Mouse (Mus musculus): ENCODE measurements at regions not wholly inside any gene's neighbourhood (a gene's known extent, or its start where the extent isn't known, plus 50 kb on each side); places are given as distances from the start of the nearest gene placed in this dataset.

DNA sequence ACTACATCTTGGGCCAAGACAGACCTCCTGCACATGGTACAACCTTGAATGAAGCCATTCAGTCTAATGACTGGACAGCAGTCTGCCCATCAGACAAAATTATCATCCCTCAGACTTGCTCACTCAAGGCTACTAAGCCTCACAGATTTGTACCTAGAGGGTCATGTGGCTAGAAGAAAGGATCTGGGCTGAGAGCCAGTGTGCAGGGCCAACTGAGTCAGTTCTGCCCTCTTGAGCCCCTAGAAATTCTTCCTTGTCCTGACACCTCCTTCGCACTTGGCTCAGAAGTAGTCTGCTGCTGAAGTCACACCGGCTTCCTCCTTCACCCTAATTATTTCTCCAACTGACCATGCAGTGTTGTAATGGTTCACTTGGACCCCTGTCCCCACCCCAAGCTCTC lies 207.5 kb downstream of the Qk start:
- H3K27ac ChIP-seq (ENCODE audit: low read depth, low read length) = no peak overlapping the region
- H3K27me3 ChIP-seq (ENCODE audit: control insufficient read depth, insufficient read depth, low read length) = no peaks in the 10 kb centered on the region
- H3K9me3 ChIP-seq (ENCODE audit: control insufficient read depth, low read length) = 0 out of 2 replicates have a peak, but pooled peaks cover 2% of the 10 kb centered on the region
- DNase-seq (ENCODE audit: low spot score) (no peak), ATAC-seq (ENCODE audit: low FRiP score) (no peak)
- no peak overlapping the region for H3K9ac ChIP-seq (ENCODE audit: low read depth, low read length)
- no peak overlapping the region for H3K4me3 ChIP-seq (ENCODE audit: low read depth, low read length)
- H3K4me2 ChIP-seq (replicated peaks; ENCODE audit: low read depth, low read length) = no peak overlapping the region
- 96% methylated on average over 2 of the region's 2 CpGs for WGBS
- H3K36me3 ChIP-seq (ENCODE audit: control insufficient read depth, insufficient read depth, low read length) = no peaks in the 10 kb centered on the region
- 0 out of 2 replicates have a peak, but pooled peaks cover 3% of the 10 kb centered on the region for H3K4me1 ChIP-seq (replicated peaks; ENCODE audit: control insufficient read depth, insufficient read depth, low read length)

DNA sequence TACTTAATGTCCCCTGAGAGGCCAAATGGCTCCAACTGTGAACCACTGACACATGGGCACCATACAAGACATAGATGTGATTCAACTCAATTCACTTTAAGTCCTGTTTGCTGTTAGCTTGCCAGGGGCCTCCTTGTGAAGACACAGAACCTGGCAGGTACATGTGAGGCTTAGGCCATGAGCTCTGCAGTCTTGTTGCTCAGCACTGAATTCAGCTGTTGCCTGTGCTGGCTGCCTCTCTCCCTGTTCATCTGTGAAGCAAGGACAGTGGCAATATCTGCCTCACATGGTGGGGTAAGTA lies 209.3 kb downstream of the Qk start:
- no peak for DNase-seq (ENCODE audit: low spot score)
- Histone ChIP-seq H3K9me3 (ENCODE audit: control insufficient read depth, low read length) (no peaks in the 10 kb centered on the region), H3K27ac (ENCODE audit: low read depth, low read length) (peak overlapping the region; percentile 79), H3K4me3 (ENCODE audit: low read depth, low read length) (no peak overlapping the region), H3K27me3 (ENCODE audit: control insufficient read depth, insufficient read depth, low read length) (no peaks in the 10 kb centered on the region), H3K9ac (ENCODE audit: low read depth, low read length) (no peak overlapping the region), H3K36me3 (ENCODE audit: control insufficient read depth, insufficient read depth, low read length) (no peaks in the 10 kb centered on the region), H3K4me2 (replicated peaks; ENCODE audit: low read depth, low read length) (no peak overlapping the region), H3K4me1 (replicated peaks; ENCODE audit: control insufficient read depth, insufficient read depth, low read length) (0 out of 2 replicates have a peak, but pooled peaks cover 3% of the 10 kb centered on the region)
- ATAC-seq (ENCODE audit: low FRiP score) = no peak

DNA sequence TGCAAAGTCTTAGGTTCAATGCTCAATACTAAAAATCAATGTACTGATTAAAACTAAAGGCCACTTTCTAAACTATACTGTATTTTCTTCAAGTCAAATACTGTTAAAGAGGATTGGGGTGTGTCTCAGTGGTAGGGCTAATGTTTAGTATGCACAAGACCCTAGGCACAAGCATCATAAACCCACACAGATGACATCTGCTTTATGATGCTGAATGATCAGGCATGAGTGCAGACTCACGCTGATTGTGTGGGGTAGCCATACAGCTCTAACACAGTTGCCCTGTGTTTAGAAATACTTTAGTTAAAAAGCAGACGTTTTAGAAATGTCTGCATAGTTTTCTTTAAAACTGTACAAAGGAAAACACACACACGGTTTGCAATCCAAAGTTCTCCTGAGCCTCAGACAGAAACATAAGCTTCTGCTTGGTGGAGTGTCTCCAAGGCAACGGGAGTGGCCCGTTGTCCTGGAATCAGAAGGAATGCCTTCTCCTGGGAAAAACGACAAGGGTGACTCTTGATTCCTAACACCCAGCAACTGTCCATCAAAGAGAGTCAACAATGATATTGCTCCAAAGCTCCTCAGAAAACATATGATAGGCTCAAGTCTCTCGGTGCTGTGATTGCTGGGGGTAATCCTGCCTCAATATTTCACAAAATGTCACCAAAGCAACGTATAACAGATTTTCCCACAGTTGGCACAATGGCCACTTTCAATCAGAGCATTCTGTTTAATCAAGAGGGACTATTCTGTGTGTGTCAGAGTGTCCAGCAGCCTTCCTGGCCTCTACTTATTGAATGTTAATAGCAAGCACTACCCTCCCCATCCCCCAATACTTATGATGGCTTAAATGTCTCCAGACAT lies 209.9 kb downstream of the Qk start:
- peak overlapping the region; percentile 79 for H3K27ac ChIP-seq (ENCODE audit: low read depth, low read length)
- H3K4me2 ChIP-seq (replicated peaks; ENCODE audit: low read depth, low read length) = no peak overlapping the region
- ATAC-seq (ENCODE audit: low FRiP score) (peak; percentile 86), DNase-seq (ENCODE audit: low spot score) (peak; percentile 68)
- no peak overlapping the region for H3K9ac ChIP-seq (ENCODE audit: low read depth, low read length)
- no peaks in the 10 kb centered on the region for H3K36me3 ChIP-seq (ENCODE audit: control insufficient read depth, insufficient read depth, low read length)
- WGBS = 25% methylated on average over 8 of the region's 8 CpGs
- no peak overlapping the region for H3K4me3 ChIP-seq (ENCODE audit: low read depth, low read length)
- H3K4me1 ChIP-seq (replicated peaks; ENCODE audit: control insufficient read depth, insufficient read depth, low read length) = 0 out of 2 replicates have a peak, but pooled peaks cover 3% of the 10 kb centered on the region
- no peaks in the 10 kb centered on the region for H3K27me3 ChIP-seq (ENCODE audit: control insufficient read depth, insufficient read depth, low read length)
- H3K9me3 ChIP-seq (ENCODE audit: control insufficient read depth, low read length) = no peaks in the 10 kb centered on the region

GRCm38 (mm10) chr17:10105299-10105698 lies 214.4 kb downstream of the Qk start:
- Histone ChIP-seq H3K36me3 (ENCODE audit: control insufficient read depth, insufficient read depth, low read length) (no peaks in the 10 kb centered on the region), H3K4me2 (replicated peaks; ENCODE audit: low read depth, low read length) (no peak overlapping the region), H3K27me3 (ENCODE audit: control insufficient read depth, insufficient read depth, low read length) (no peaks in the 10 kb centered on the region), H3K9ac (ENCODE audit: low read depth, low read length) (no peak overlapping the region), H3K4me3 (ENCODE audit: low read depth, low read length) (no peak overlapping the region), H3K9me3 (ENCODE audit: control insufficient read depth, low read length) (no peaks in the 10 kb centered on the region), H3K4me1 (replicated peaks; ENCODE audit: control insufficient read depth, insufficient read depth, low read length) (0 out of 2 replicates have a peak, but pooled peaks cover 3% of the 10 kb centered on the region), H3K27ac (ENCODE audit: low read depth, low read length) (no peak overlapping the region)
- no peak for DNase-seq (ENCODE audit: low spot score)
- WGBS = 65% methylated on average over 3 of the region's 3 CpGs
- no peak for ATAC-seq (ENCODE audit: low FRiP score)

DNA sequence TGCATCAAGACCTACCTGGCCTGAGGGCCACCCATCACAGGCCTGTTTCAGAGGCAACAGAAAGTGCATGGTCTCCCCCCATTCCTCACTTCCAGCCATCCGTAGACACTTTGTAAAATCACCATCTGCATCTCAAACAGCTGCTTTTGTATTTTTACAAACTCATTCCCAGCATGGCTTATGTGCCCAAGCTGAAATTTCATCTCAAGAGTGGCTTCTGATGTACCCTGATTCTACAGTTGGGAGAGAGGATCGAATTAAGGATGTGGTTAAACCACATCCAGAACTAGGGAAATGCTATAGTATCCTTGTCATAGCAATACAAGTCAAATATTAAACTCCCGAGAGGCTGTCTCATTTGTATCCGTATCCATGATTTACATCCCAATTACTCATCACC lies 221.5 kb downstream of the Qk start:
- ATAC-seq (ENCODE audit: low FRiP score) (no peak), DNase-seq (ENCODE audit: low spot score) (no peak)
- H3K4me3 ChIP-seq (ENCODE audit: low read depth, low read length) = no peak overlapping the region
- no peak overlapping the region for H3K9ac ChIP-seq (ENCODE audit: low read depth, low read length)
- H3K4me2 ChIP-seq (replicated peaks; ENCODE audit: low read depth, low read length) = no peak overlapping the region
- H3K4me1 ChIP-seq (replicated peaks; ENCODE audit: control insufficient read depth, insufficient read depth, low read length) = no peaks in the 10 kb centered on the region
- H3K27ac ChIP-seq (ENCODE audit: low read depth, low read length) = no peak overlapping the region
- H3K36me3 ChIP-seq (ENCODE audit: control insufficient read depth, insufficient read depth, low read length) = no peaks in the 10 kb centered on the region
- WGBS = 76% methylated on average over 4 of the region's 4 CpGs
- H3K27me3 ChIP-seq (ENCODE audit: control insufficient read depth, insufficient read depth, low read length) = no peaks in the 10 kb centered on the region
- H3K9me3 ChIP-seq (ENCODE audit: control insufficient read depth, low read length) = no peaks in the 10 kb centered on the region

DNA sequence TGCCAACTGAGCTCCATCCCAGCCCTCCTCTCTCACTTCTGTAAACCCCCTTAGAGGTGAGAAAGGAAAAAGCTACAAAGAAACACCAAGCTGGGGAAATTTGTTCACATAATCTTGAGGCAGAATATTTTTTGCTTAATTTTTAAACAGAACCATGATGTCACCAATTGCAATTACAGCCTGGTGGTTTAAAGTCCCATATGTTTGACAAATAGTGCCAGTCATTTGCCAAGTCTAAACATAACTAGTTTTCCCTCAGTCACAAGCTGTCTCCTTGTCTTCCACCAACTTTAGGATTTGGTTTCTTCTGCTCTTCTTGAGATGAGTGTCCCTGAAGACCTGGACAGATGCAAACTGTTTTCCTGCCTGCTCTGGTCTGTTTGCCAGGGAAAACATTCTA lies 222.0 kb downstream of the Qk start:
- Histone ChIP-seq H3K4me1 (replicated peaks; ENCODE audit: control insufficient read depth, insufficient read depth, low read length) (no peaks in the 10 kb centered on the region), H3K9ac (ENCODE audit: low read depth, low read length) (no peak overlapping the region)
- DNase-seq (ENCODE audit: low spot score) = no peak

DNA sequence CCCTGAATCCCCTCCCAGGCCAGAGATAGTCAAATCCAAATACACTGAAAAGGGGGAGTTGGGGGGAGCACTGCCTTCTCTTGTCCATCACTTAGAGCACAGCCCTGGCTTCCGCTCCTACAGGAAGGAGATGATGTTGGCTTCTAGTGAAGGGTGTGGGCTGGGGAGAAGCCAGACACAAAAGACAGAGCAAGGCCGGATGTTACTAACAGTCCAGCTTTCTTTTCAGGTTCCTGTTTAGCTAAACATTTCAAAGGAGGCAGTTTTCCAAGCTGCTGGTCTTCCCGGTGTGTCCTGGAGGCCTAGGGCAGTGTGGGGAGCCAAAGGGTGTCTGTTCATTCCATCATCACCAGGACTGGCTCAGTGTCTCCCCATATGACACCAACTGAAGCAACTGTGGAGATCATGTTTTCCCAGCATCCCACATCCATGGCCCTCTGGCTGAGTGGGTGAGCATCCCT lies 223.8 kb downstream of the Qk start:
- WGBS = 80% methylated on average over 3 of the region's 3 CpGs
- Histone ChIP-seq H3K9me3 (ENCODE audit: control insufficient read depth, low read length) (no peaks in the 10 kb centered on the region), H3K27ac (ENCODE audit: low read depth, low read length) (no peak overlapping the region), H3K4me3 (ENCODE audit: low read depth, low read length) (no peak overlapping the region), H3K9ac (ENCODE audit: low read depth, low read length) (no peak overlapping the region), H3K27me3 (ENCODE audit: control insufficient read depth, insufficient read depth, low read length) (no peaks in the 10 kb centered on the region), H3K4me2 (replicated peaks; ENCODE audit: low read depth, low read length) (no peak overlapping the region), H3K4me1 (replicated peaks; ENCODE audit: control insufficient read depth, insufficient read depth, low read length) (no peaks in the 10 kb centered on the region), H3K36me3 (ENCODE audit: control insufficient read depth, insufficient read depth, low read length) (no peaks in the 10 kb centered on the region)
- no peak for ATAC-seq (ENCODE audit: low FRiP score)
- no peak for DNase-seq (ENCODE audit: low spot score)

More for the DNA sequence above, 222.0 kb downstream of the Qk start:
- Histone ChIP-seq H3K36me3 (ENCODE audit: control insufficient read depth, insufficient read depth, low read length) (no peaks in the 10 kb centered on the region), H3K9me3 (ENCODE audit: control insufficient read depth, low read length) (no peaks in the 10 kb centered on the region), H3K4me2 (replicated peaks; ENCODE audit: low read depth, low read length) (no peak overlapping the region), H3K4me3 (ENCODE audit: low read depth, low read length) (no peak overlapping the region), H3K27me3 (ENCODE audit: control insufficient read depth, insufficient read depth, low read length) (no peaks in the 10 kb centered on the region), H3K27ac (ENCODE audit: low read depth, low read length) (no peak overlapping the region)
- ATAC-seq (ENCODE audit: low FRiP score) = no peak

DNA sequence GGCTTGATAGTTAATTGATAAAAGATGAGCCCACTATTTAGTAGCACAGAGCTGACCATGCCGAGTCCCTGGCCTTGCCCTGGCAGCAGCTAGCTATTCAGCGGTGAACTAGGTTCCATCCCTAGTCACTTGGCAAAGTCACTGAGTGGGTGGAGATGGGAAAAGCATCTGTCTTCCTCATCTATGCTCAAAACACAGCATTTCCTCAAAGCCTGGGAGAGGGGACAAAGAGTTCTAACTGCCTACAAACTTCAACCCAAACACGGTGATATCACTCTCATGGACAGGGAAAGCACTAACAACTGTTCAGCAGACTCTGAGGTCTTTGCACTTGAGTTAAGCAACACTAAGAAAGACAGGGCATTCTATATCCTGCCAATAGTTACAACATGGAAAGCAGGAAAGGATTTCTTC lies 225.5 kb downstream of the Qk start:
- H3K27ac ChIP-seq (ENCODE audit: low read depth, low read length) = no peak overlapping the region
- H3K9ac ChIP-seq (ENCODE audit: low read depth, low read length) = no peak overlapping the region
- 76% methylated on average over 3 of the region's 3 CpGs for WGBS
- no peak overlapping the region for H3K4me3 ChIP-seq (ENCODE audit: low read depth, low read length)
- ATAC-seq (ENCODE audit: low FRiP score) = no peak
- H3K27me3 ChIP-seq (ENCODE audit: control insufficient read depth, insufficient read depth, low read length) = no peaks in the 10 kb centered on the region
- H3K9me3 ChIP-seq (ENCODE audit: control insufficient read depth, low read length) = no peaks in the 10 kb centered on the region
- no peaks in the 10 kb centered on the region for H3K36me3 ChIP-seq (ENCODE audit: control insufficient read depth, insufficient read depth, low read length)
- no peaks in the 10 kb centered on the region for H3K4me1 ChIP-seq (replicated peaks; ENCODE audit: control insufficient read depth, insufficient read depth, low read length)
- no peak for DNase-seq (ENCODE audit: low spot score)
- H3K4me2 ChIP-seq (replicated peaks; ENCODE audit: low read depth, low read length) = no peak overlapping the region

DNA sequence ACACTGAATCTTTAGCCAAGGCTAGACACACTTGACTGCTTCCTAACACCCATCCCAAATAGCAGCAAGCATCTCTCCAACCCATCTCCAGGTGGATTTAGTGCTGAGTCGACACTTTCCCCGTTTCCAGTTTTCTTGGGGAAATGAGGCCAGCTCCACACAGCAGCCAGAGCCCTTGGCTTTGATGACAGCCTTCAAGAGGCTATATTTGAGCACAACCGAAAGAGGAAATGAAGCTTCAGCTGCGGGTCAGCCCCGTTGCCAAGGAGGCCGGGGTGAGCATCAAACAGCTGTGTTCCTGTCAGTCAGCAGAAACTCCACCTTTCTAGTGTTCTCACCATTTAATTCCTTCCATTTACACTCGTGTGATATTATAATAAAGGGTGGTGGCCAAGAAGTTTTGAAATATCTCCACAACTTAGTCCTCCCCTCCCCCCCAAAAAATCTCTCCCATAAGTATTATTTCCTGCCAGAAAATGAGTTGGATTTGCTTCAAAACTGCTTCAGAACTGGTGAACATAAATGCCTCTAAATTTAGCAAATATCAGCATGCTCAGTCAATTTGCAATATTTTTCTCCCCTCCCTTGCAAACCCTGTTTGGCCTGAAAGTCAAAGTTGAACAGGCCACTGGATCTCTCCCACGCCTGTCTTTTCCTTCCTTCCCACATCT lies 226.1 kb downstream of the Qk start:
- ATAC-seq (ENCODE audit: low FRiP score) (no peak), DNase-seq (ENCODE audit: low spot score) (no peak)
- Histone ChIP-seq H3K9me3 (ENCODE audit: control insufficient read depth, low read length) (no peaks in the 10 kb centered on the region), H3K27me3 (ENCODE audit: control insufficient read depth, insufficient read depth, low read length) (no peaks in the 10 kb centered on the region), H3K4me1 (replicated peaks; ENCODE audit: control insufficient read depth, insufficient read depth, low read length) (no peaks in the 10 kb centered on the region), H3K4me3 (ENCODE audit: low read depth, low read length) (no peak overlapping the region), H3K4me2 (replicated peaks; ENCODE audit: low read depth, low read length) (no peak overlapping the region), H3K27ac (ENCODE audit: low read depth, low read length) (no peak overlapping the region), H3K36me3 (ENCODE audit: control insufficient read depth, insufficient read depth, low read length) (no peaks in the 10 kb centered on the region), H3K9ac (ENCODE audit: low read depth, low read length) (no peak overlapping the region)
- 75% methylated on average over 8 of the region's 8 CpGs for WGBS
